Mouse (Mus musculus): ENCODE measurements at regions not wholly inside any gene's neighbourhood (a gene's known extent, or its start where the extent isn't known, plus 50 kb on each side); places are given as distances from the start of the nearest gene placed in this dataset.
"Not testable (repeated sequence)": the region's sequence is repeated elsewhere in the genome, so short reads cannot be mapped to it uniquely, and the experiment has no call there.

- Histone ChIP-seq H3K27me3 (ENCODE audit: control insufficient read depth, insufficient read depth, low read length) (no peaks in the 10 kb centered on the region), H3K4me3 (replicated peaks; ENCODE audit: low read length) (no peak overlapping the region)
- WGBS: 56% methylated on average over 1 of the region's 1 CpGs
Observed at GRCm38 (mm10) chr16:12638971-12639640, 470.4 kb upstream of the Ercc4 start.

GRCm38 (mm10) chr16:12643053-12643452 is 466.4 kb upstream of the Ercc4 start:
- Histone ChIP-seq H3K9ac (ENCODE audit: low read length) (no peak overlapping the region), H3K4me3 (replicated peaks; ENCODE audit: low read length) (no peak overlapping the region), H3K36me3 (ENCODE audit: control insufficient read depth, insufficient read depth, low read length) (no peaks in the 10 kb centered on the region), H3K9me3 (replicated peaks; ENCODE audit: control insufficient read depth, low read length) (no peaks in the 10 kb centered on the region), H3K4me2 (ENCODE audit: low read depth, low read length) (no peak overlapping the region), H3K27me3 (ENCODE audit: control insufficient read depth, insufficient read depth, low read length) (no peaks in the 10 kb centered on the region), H3K4me1 (ENCODE audit: control insufficient read depth, insufficient read depth, low read length) (no peaks in the 10 kb centered on the region), H3K27ac (ENCODE audit: low read length) (no peak overlapping the region)
- no peak for ATAC-seq (ENCODE audit: insufficient read depth, low FRiP score)

More at GRCm38 (mm10) chr16:12638971-12639640, 470.4 kb upstream of the Ercc4 start:
- no peaks in the 10 kb centered on the region for H3K36me3 ChIP-seq (ENCODE audit: control insufficient read depth, insufficient read depth, low read length)
- H3K9me3 ChIP-seq (replicated peaks; ENCODE audit: control insufficient read depth, low read length): no peaks in the 10 kb centered on the region
- no peak overlapping the region for H3K27ac ChIP-seq (ENCODE audit: low read length)
- ATAC-seq (ENCODE audit: insufficient read depth, low FRiP score): no peak
- no peaks in the 10 kb centered on the region for H3K4me1 ChIP-seq (ENCODE audit: control insufficient read depth, insufficient read depth, low read length)
- no peak overlapping the region for H3K9ac ChIP-seq (ENCODE audit: low read length)
- H3K4me2 ChIP-seq (ENCODE audit: low read depth, low read length): no peak overlapping the region

GRCm38 (mm10) chr16:12644621-12645020 is 464.9 kb upstream of the Ercc4 start:
- H3K4me3 ChIP-seq (replicated peaks; ENCODE audit: low read length): no peak overlapping the region
- H3K9ac ChIP-seq (ENCODE audit: low read length): no peak overlapping the region
- no peak for ATAC-seq (ENCODE audit: insufficient read depth, low FRiP score)
- H3K27ac ChIP-seq (ENCODE audit: low read length): no peak overlapping the region
- no peaks in the 10 kb centered on the region for H3K27me3 ChIP-seq (ENCODE audit: control insufficient read depth, insufficient read depth, low read length)
- 62% methylated on average over 2 of the region's 2 CpGs for WGBS
- H3K4me1 ChIP-seq (ENCODE audit: control insufficient read depth, insufficient read depth, low read length): no peaks in the 10 kb centered on the region
- H3K9me3 ChIP-seq (replicated peaks; ENCODE audit: control insufficient read depth, low read length): no peaks in the 10 kb centered on the region
- no peak overlapping the region for H3K4me2 ChIP-seq (ENCODE audit: low read depth, low read length)
- no peaks in the 10 kb centered on the region for H3K36me3 ChIP-seq (ENCODE audit: control insufficient read depth, insufficient read depth, low read length)

- no peak overlapping the region for H3K27ac ChIP-seq (ENCODE audit: low read length)
- no peak overlapping the region for H3K9ac ChIP-seq (ENCODE audit: low read length)
- 77% methylated on average over 3 of the region's 3 CpGs for WGBS
- H3K36me3 ChIP-seq (ENCODE audit: control insufficient read depth, insufficient read depth, low read length): no peaks in the 10 kb centered on the region
- ATAC-seq (ENCODE audit: insufficient read depth, low FRiP score): no peak
- no peaks in the 10 kb centered on the region for H3K4me1 ChIP-seq (ENCODE audit: control insufficient read depth, insufficient read depth, low read length)
- no peak overlapping the region for H3K4me3 ChIP-seq (replicated peaks; ENCODE audit: low read length)
- no peaks in the 10 kb centered on the region for H3K27me3 ChIP-seq (ENCODE audit: control insufficient read depth, insufficient read depth, low read length)
- H3K9me3 ChIP-seq (replicated peaks; ENCODE audit: control insufficient read depth, low read length): no peaks in the 10 kb centered on the region
- H3K4me2 ChIP-seq (ENCODE audit: low read depth, low read length): no peak overlapping the region
Observed at GRCm38 (mm10) chr16:12652180-12652579, 457.3 kb upstream of the Ercc4 start.

- not testable (repeated sequence) for H3K4me1 ChIP-seq (ENCODE audit: control insufficient read depth, insufficient read depth, low read length); H3K27ac ChIP-seq (ENCODE audit: low read length); H3K36me3 ChIP-seq (ENCODE audit: control insufficient read depth, insufficient read depth, low read length); H3K9me3 ChIP-seq (replicated peaks; ENCODE audit: control insufficient read depth, low read length); H3K27me3 ChIP-seq (ENCODE audit: control insufficient read depth, insufficient read depth, low read length); H3K9ac ChIP-seq (ENCODE audit: low read length); H3K4me2 ChIP-seq (ENCODE audit: low read depth, low read length); ATAC-seq (ENCODE audit: insufficient read depth, low FRiP score); H3K4me3 ChIP-seq (replicated peaks; ENCODE audit: low read length)
- WGBS: 77% methylated on average over 1 of the region's 1 CpGs
Observed at GRCm38 (mm10) chr16:12673656-12674055, 435.8 kb upstream of the Ercc4 start.

GRCm38 (mm10) chr16:12681474-12681873 is 428.0 kb upstream of the Ercc4 start:
- no peaks in the 10 kb centered on the region for H3K4me1 ChIP-seq (ENCODE audit: control insufficient read depth, insufficient read depth, low read length)
- H3K9ac ChIP-seq (ENCODE audit: low read length): no peak overlapping the region
- no peaks in the 10 kb centered on the region for H3K9me3 ChIP-seq (replicated peaks; ENCODE audit: control insufficient read depth, low read length)
- no peak overlapping the region for H3K4me3 ChIP-seq (replicated peaks; ENCODE audit: low read length)
- no peak for ATAC-seq (ENCODE audit: insufficient read depth, low FRiP score)
- WGBS: 84% methylated on average over 2 of the region's 2 CpGs
- H3K4me2 ChIP-seq (ENCODE audit: low read depth, low read length): no peak overlapping the region
- H3K27me3 ChIP-seq (ENCODE audit: control insufficient read depth, insufficient read depth, low read length): no peaks in the 10 kb centered on the region
- no peak overlapping the region for H3K27ac ChIP-seq (ENCODE audit: low read length)
- no peaks in the 10 kb centered on the region for H3K36me3 ChIP-seq (ENCODE audit: control insufficient read depth, insufficient read depth, low read length)

- no peak for ATAC-seq (ENCODE audit: insufficient read depth, low FRiP score)
Observed at GRCm38 (mm10) chr16:12685816-12686215, 423.7 kb upstream of the Ercc4 start.

GRCm38 (mm10) chr16:12691776-12692175 is 417.7 kb upstream of the Ercc4 start:
- Histone ChIP-seq H3K27ac (ENCODE audit: low read length) (no peak overlapping the region), H3K36me3 (ENCODE audit: control insufficient read depth, insufficient read depth, low read length) (no peaks in the 10 kb centered on the region), H3K9me3 (replicated peaks; ENCODE audit: control insufficient read depth, low read length) (no peaks in the 10 kb centered on the region), H3K4me3 (replicated peaks; ENCODE audit: low read length) (no peak overlapping the region), H3K4me2 (ENCODE audit: low read depth, low read length) (no peak overlapping the region), H3K27me3 (ENCODE audit: control insufficient read depth, insufficient read depth, low read length) (no peaks in the 10 kb centered on the region), H3K4me1 (ENCODE audit: control insufficient read depth, insufficient read depth, low read length) (no peaks in the 10 kb centered on the region), H3K9ac (ENCODE audit: low read length) (no peak overlapping the region)
- WGBS: 21% methylated on average over 3 of the region's 3 CpGs
- no peak for ATAC-seq (ENCODE audit: insufficient read depth, low FRiP score)

More at GRCm38 (mm10) chr16:12685816-12686215, 423.7 kb upstream of the Ercc4 start:
- H3K27ac ChIP-seq (ENCODE audit: low read length): no peak overlapping the region
- H3K4me1 ChIP-seq (ENCODE audit: control insufficient read depth, insufficient read depth, low read length): no peaks in the 10 kb centered on the region
- no peaks in the 10 kb centered on the region for H3K9me3 ChIP-seq (replicated peaks; ENCODE audit: control insufficient read depth, low read length)
- H3K4me2 ChIP-seq (ENCODE audit: low read depth, low read length): no peak overlapping the region
- no peaks in the 10 kb centered on the region for H3K27me3 ChIP-seq (ENCODE audit: control insufficient read depth, insufficient read depth, low read length)
- H3K4me3 ChIP-seq (replicated peaks; ENCODE audit: low read length): no peak overlapping the region
- no peaks in the 10 kb centered on the region for H3K36me3 ChIP-seq (ENCODE audit: control insufficient read depth, insufficient read depth, low read length)
- WGBS: 71% methylated on average over 3 of the region's 3 CpGs
- no peak overlapping the region for H3K9ac ChIP-seq (ENCODE audit: low read length)

- Histone ChIP-seq H3K27me3 (ENCODE audit: control insufficient read depth, insufficient read depth, low read length) (no peaks in the 10 kb centered on the region), H3K27ac (ENCODE audit: low read length) (no peak overlapping the region), H3K4me3 (replicated peaks; ENCODE audit: low read length) (no peak overlapping the region), H3K4me2 (ENCODE audit: low read depth, low read length) (no peak overlapping the region), H3K9ac (ENCODE audit: low read length) (no peak overlapping the region), H3K36me3 (ENCODE audit: control insufficient read depth, insufficient read depth, low read length) (no peaks in the 10 kb centered on the region), H3K4me1 (ENCODE audit: control insufficient read depth, insufficient read depth, low read length) (no peaks in the 10 kb centered on the region), H3K9me3 (replicated peaks; ENCODE audit: control insufficient read depth, low read length) (no peaks in the 10 kb centered on the region)
- ATAC-seq (ENCODE audit: insufficient read depth, low FRiP score): no peak
- WGBS: 61% methylated on average over 5 of the region's 5 CpGs
Observed at GRCm38 (mm10) chr16:12692739-12693292, 416.7 kb upstream of the Ercc4 start.
